Mouse (Mus musculus) thymus, postnatal 36 days (tissue): Measurements from ENCODE around the gene Snx6.

Source experiments
- DNase-seq, 2 experiments: peaks; one replicate each; pipeline ENCODE4 v3.0.0; 2022; ENCODE audit warnings: mixed read lengths in 2 of 2

Snx6 gene

GRCm38 (mm10) chr12:54697791-54698250, 97.7 kb downstream of the Snx6 start:
- DNase-seq, result no peak

GRCm38 (mm10) chr12:54697003-54697597, 98.4 kb downstream of the Snx6 start:
- DNase-seq, result peak in 1 of 2 experiments; percentile 48
